Mouse (Mus musculus) heart, postnatal 4 days (tissue): ENCODE measurements around the gene Ankdd1a. TPM values are rescaled to one million over a fixed set of nuclear protein-coding genes. Genes with fewer than 3 reads are reported as not detected.
A peak's percentile ranks its signal among the peaks of the same experiment; 100 is the strongest.

Experiments
- DNase-seq: peaks from one replicate; pipeline ENCODE4 v3.0.0; 2021
- total RNA-seq, 2 experiments: library from RNA; stranded (reverse); gene quantifications; 2 replicates each; pipeline ENCODE4 v1.2.3; 2021

Gene Ankdd1a
- total RNA-seq, 2 experiments from 2014 or later = not detected

DNA sequence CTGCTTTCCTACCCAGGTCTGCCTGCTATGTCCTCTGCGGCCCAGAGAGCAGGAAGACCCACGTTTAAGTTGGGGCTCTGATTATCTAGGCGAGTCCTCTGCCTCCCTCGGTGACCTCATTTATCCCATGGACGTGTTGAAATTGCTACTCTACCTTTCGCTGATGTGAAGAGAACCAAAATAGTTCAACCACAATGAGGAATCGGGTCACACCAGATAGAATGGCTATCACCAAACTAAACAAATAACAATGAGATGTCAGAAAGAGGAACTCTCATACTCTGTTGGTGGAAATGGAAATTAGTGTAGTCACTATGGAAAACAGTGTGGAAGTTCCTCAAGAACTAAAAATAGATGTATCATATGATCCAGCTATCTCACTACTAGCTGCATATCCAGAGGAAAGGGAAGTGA is 22.1 kb upstream of the Ankdd1a start:
- DNase-seq = no peak

DNA sequence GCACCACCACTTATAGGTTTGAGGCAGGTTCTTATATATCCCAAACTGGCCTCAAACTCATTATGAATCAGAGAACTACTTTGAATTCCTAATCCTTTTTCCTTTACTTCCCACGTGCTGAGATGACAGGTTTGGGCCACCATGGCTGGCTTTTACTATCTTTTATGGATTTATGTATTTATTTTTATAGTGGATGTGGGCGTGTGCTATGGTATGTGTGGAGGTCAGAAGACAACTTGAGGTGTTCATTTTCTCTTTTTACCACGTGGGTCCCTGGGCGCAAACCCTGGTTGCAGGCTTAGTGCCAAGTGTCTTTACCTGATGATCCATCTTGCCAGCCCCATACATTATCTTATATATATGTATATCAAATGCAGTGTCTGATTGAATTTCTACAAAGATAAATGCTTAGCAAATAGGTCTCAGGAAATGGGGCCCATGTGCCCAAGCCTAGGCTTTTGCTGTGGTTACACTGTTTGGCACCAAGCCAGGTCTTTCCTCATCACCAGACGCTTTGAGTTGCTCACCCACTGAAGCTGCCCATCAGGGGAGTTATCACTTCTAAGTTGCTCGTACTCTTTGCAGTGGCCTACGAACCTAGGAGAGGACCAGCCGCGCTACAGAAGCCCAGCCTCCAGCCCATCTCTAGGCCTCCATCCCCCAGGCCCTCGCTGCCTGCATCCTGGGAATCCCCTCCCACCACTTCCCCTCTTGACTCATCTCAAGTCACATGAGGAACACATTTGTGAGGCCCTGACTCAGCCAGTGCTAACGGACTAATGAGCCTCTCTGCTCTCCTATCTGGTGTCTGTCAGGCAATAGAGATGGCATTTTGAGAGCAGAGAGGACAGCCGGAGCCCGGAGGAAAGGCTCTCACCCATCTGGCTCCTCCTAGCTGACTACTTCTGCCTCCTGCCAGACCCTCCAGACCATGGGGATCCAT is 21.4 kb upstream of the Ankdd1a start:
- DNase-seq = peak; percentile 57

DNA sequence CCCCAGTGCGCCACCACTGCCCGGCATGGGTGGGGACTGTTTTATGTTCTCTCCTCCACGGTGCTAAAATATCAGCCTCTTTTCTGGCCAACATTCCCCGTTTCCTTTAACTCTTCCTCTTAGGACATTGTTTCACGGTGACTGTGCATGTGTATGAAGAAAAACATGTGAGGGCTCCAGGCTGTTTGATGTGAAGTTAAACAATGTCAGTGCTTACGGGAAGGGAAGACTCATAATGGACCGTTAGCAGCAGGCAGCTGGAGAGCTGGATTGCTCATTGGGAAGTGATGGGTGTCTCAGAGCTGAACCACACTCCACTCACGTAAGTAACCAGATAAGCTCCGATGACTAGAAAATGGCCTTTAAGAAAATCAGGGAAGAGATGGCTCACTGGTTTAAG is 19.7 kb upstream of the Ankdd1a start:
- no peak for DNase-seq

DNA sequence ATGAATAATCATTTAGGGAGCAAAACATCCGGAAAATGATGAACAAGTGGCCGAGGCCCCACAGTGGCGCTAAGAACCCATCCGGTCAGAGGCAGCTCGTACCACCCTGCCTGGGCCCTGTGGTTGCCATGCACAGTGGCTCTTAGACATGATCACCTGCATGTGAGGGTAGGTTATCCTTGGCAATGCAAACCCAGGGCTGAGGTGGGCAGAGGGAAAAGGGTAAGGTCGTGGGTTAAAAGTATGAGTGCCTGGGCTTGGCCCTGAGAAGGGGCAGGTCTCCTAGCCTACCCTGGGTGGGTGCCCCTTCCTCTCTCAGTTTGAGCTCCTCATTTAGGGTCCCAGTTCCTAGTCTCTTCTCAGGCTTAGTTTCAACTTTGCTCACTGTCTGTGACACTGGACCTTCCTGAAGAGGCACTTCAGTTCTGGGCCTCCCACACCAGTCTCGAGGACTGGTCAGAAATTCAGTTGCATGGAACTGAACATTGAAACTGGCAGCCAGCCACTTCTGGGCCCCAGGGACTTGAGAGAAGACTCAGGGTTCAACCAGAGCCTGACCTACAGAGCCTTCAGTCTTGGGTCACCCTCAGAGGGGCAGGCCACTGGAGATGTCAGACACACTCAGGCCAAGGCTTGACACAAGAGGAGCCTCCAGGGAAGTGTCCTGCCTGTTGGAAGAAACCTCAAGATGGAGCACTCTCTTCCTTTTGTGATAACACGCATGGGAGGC is 18.1 kb upstream of the Ankdd1a start:
- peak; percentile 58 for DNase-seq

DNA sequence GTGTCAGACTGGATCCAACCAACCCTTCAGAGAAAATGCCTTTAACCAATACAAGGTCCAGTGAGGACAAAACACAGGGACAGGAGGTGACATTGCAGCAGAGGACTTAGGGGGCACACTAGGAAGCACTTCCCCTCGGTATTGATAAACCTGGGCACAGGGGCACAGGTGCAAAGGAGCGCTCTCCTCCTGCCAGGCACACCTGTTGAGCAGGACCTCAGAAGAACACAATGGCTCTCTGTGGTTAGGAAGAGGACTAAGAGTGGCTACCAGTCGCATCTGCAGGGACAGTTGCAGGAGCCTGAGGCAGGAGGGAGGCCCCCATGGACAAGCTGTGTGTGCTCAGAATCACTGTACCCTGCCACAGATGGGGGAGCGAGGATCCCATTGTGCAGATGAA is 16.5 kb upstream of the Ankdd1a start:
- no peak for DNase-seq

DNA sequence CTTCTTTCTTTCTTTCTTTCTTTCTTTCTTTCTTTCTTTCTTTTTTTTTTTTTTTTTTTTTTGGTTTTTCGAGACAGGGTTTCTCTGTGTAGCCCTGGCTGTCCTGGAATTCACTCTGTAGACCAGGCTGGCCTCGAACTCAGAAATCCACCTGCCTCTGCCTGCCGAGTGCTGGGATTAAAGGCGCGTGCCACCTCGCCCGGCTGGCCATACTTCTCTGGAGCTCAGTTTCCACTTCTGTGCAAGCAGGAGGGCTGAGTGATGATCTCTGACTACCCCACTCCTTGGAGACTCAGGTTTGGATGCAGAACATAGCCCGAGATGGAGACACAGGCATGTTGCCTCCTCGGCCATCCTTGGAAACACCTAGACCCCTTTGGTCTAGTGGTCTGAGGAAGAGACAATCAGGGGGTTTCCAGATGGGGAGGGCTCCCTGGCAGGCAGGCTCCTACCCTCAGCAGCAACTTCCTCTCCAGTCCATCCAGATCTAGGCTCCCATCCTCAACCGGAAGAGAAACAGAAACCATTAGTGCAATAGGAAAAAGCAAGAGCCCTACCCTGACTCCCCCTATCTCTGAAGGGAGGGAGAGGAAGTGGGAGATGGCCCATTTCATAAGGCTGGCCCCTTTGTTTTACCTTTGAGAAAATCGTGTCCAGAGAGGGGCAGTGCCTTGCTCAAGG is 15.9 kb upstream of the Ankdd1a start:
- no peak for DNase-seq

DNA sequence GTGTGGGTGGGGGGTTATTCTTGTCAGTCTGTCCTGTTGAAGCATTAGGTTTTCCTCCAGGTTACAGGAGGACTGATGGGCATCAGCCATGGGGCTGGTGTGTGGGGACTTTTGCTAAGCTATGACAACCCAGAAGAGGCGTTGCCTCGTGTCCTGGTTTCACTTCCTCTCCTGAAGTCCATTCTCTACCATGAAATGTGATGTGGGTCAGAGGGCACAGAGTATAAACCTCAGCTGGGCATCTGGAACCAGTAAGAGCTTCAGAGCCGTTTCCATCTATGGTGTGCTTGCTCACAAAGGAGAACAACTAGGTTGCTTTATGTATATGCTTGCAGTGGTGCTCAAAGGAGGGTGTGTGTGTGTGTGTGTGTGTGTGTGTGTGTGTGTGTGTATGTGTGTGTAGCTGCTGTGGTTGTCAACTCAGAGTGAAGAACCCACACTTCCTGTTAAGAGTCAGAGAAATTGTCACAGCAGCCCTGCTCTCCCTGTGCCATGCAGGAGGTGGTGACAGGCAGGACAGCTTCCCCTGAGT is 15.3 kb upstream of the Ankdd1a start:
- no peak for DNase-seq

DNA sequence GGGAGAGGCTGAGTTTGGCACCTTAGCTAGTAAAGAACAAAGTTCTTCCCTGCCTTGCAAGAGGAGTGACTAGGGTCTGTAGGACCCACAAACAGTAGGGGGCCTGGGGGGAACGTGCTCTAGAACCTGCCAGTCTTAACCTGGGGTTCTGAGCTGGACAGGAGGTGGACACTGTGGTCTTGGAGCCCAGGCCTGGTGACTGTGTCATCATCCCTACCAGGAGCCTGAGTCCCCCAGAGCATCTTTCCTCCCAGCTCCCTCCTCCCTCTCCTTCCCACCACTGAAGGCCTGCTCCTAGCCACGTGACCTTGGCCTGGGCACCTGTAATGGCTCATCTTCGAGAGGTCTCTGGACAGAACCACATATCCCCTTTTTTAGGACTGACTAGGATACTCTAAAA is 14.1 kb upstream of the Ankdd1a start:
- DNase-seq = no peak

DNA sequence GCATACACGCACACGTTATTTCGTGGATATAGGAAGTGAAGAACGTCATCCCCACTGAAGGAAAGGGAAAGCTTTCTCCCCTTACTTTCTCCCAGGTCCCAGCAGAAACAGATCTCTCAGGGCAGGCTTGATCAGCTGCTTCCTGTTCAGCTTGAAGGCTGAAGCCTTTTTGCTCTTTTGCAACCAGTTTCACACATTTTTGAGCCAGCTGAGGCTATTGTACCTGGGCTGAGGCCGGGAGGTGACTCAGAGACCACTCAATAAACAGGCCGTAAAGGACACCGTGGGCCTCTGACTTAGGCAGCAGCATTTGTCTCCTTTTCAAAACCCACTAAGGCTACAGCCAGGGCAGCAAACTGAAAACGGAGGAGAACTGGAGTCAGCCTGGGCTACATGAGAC is 13.0 kb upstream of the Ankdd1a start:
- DNase-seq = no peak

DNA sequence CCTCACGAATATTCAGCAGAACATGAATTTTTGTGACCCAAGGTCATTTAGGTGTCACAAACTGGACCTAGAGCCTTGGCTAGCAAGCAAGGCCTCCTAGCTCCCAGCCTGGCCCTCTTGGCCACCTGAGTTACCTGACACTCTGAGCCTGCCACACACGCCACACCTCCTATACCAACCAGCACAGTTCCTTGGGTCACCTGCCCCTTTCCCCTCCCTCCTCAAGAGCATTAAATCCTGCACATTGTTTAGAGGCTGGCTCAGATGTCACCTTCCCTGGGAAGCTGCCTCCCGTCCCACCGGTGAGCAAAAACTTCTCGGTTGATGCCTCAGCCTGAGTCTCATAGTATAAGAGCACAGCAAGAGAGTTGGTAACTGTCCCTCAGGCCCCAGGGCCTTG is 11.3 kb upstream of the Ankdd1a start:
- DNase-seq = no peak

DNA sequence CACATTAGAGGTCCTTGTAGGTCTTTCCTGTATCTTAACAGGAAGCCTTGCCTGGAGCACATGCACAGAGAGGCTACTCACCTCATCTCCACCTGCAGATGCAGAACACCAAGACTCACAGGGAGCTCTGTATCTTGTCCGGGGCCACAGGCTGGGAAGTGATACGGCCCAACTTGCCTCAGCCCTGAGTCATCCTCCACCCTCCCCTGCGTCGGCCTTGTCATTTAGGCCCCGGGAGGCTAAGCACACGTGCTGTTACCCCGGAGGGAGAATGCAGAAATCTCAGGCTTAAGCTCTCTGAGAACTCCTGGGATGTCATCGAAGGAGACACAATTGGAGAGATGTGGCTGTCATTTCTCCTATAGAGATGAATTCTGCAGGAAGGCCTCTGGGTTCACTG is 9.7 kb upstream of the Ankdd1a start:
- no peak for DNase-seq

DNA sequence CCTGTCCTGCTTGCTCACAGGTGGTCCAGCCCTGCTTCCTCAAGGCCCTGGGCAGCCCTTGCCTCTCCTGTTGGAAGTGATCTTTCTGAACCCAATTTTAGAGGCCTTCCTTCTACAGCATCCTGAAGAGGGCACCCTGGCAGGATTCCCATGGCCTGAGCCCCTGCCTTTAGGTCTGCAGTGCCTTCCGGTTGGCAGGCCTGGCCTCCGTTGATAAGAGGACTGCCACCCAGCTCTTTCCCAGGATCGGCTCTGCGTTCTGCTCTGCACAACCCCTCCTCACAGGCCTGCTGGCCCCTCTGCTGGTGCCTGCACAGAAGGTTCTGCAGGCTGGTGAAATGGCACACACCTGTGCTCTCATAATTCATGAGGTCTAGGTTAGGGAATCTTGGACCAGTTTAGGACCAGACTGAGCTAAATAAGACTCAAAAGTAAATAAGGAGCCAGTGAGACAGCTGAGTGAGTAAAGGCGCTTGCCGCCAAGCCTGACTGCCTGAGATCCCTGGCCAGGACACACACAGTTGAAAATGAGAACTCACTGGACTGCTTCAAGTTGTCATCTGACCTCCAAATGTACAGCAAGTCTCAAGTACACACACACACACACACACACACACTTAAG is 8.5 kb upstream of the Ankdd1a start:
- no peak for DNase-seq

DNA sequence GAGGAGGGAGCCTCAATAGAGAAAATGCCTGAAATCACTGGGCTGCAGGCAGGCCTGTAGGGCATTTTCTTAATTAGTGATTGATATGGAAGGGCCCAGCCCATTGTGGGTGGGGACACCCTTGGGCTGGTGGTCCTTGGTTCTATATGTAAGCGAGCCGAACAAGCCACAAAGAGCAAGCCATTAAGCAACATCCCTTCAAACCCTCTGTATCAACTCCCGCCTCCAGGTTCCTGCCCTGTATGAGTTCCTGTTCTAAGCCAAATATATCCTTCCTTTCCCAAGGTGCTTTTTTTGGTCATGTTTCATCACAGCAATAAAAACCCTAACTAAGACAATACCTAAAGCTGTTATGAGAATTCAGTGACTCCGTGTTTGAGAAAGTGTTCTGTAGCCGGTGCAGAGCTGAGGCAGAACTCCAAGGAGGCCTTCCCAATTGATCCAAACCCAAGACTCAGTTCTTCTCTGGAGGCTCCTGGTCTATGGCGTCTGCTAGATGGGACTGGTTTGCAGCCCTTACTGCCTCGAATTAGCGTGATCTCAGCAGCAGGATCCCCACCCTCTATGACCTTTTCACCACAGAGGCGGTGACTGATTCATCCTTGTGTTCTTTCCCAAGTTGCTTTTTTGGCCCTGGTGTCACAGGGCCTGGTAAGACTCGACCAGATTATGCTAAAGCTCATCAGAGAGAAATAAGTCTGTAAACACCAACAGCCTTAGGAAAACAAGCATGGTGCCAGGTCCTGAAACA is 5.6 kb upstream of the Ankdd1a start:
- DNase-seq = no peak

DNA sequence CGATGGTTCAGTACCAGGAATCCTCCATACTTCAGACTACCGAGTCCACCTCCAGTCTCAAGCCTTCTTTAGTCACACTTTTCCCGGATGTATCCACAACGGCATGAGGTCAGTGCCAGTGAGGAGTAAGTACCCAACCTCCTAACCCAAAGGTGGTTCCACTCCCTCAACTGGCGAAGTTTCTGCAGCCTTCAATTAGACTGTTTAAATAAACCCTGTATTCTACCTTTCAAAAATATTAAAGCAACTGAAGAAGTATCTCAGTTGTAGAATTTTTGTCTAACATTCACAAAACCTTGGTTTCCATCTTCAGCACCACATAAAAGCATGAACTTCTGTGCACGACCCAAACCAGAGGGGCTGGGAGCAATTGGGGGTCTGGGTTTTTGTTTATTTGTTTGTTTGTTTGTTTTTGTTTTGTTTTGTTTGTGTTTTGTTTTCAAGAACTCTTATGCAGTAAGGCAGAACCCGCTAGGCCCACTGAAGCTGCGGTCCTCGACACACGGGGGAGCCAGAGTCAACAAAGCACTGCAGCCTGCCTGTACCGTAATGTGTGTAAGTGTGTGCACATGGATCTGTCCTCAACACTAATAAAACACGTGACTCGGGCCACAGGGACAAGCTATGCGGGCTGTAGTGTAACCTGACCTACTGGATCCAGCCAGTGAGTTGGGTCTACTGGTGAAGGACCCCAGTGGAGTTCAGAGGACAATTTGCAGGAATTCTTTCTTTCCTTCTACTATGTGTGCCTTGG is 3.8 kb upstream of the Ankdd1a start:
- peak; percentile 87 for DNase-seq

DNA sequence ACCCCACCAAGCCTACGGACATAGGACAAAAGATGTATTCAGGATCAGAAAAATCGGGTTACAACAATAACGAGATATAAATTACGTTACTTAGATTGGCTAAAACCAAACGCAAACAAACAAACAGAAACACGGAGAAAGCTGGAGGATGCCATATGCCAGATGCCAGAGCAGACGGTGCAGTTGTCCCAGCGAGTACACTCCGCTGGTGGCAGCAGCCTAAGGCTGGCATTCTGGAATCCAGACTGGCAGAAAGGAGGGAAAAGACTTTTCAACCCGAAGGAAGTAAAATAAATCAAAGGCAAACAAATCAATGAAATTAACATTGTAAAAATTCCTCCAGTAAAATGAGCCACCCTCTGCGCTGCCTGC is 498 bp upstream of the Ankdd1a start:
- no peak for DNase-seq

DNA sequence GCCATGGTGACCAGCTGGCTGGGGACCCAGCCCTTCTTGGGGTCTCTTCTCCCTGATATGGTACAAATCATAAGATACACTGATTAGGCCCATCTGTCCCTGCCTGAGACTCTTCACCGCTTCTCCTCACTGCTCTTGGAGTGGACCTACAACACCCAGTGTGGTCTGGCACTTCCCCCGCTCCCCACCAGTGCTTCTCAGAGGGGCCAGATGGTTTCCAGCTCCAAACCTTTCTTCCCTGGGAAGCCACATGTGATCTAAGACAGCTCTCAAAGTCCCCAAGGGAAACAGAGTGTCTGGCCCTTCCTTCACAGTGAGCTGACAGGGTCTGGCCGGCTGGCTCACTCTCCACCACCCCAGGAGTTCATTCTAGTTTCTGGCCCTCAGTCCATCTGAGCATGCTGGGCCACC is 5.1 kb downstream of the Ankdd1a start:
- DNase-seq = no peak

DNA sequence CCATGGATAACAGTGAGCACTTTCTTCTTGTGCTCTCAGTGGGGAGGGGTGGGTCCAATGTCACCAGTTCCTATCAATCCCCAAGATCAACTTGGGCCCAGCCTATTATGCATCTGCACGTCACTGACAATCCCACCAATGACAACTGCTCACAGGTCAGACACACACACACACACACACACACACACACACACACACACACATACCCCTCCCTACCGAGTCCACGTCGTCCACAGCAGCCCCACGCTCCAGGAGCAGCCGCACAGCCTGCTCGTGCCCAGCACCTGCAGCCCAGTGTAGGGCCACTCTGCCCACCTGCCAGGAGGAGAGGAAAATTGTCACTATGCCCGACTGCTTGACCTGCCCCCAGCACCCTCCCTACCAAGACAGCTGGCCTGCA is 5.6 kb downstream of the Ankdd1a start:
- DNase-seq = no peak

DNA sequence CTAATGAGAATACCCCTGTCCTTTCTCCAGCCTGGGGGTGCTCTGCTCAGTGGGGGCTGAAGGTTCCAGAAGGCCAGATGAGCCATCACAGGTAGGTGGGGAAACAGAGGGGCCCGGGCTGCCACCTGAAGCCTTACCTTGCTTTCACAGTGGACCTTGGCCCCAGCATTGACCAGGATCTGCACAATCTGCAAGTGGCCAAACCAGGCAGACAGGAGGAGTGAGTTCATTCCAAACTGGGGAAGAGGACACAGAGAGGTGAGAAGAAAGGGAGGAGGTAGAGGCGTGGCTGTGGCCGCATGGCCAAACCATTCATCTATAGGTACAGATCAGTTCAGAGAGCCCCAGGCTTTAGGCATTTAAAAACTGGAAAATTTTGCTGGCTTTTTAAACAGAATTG is 7.5 kb downstream of the Ankdd1a start:
- no peak for DNase-seq

DNA sequence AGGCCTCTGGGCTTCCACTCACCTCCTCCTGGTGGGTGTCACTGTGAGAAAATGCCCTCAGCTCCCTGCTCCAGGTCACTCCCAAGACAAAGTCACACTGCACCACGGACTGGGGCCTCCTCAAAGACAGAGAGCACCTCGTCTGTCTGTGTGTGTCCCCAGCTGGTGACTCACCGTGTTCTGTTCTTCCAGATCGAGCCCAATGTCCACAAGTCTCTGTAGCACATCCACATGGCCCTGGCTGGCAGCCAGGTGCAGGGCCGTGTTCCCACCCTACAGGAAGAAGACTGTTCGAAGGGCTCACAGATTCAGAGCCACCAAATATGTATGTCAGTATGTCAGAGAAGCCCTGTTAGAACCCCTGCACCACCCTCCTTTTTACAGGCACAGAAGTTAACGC is 11.5 kb downstream of the Ankdd1a start:
- no peak for DNase-seq

DNA sequence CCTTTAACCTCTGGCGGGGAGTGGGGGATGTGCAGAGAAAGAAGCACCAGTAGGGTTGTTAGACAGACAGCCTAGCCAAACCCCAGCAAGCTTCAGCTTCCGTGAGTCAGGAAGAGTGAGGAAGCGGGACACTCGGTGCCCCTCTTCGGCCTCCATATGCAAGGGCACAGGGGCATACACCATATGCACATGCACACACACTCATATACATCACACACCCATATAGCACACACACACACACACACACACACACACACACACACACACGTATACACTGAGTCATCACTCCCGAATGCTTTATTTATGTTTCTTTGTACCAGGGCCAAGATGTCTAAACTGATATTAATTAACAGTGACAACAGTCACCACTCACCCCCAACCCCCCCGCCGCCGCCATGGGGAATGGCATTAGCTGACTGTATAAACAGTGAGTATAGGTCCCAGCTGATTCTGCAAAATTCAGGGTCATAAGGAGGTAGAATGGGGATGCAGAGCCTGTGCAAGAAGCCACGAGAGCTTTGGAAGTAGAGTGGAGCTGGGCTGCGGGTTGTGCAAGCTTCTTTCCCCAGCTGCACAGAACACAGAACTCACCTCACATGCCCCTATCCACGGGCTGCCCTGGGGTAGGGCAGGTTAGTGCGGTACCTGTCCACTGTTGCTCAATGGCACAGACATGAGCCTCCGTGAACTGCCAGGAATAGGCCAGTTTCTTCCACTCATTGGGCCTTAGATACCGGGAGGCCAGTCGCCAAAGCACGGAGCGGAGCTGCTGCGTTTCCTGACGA is 17.1 kb downstream of the Ankdd1a start:
- no peak for DNase-seq
